Mouse (Mus musculus) heart, postnatal 0 days (tissue): ENCODE data around the gene Klhdc7b. TPM values are rescaled to one million over a fixed set of nuclear protein-coding genes. Genes with fewer than 3 reads are reported as not detected.

Experiments
- ATAC-seq: fragments of 200-750 bp; cut with Nextera tagmentation; 2 replicates; pipeline ENCODE4 v1.8.0; 2017; ENCODE audit warnings: low read depth, moderate number of reproducible peaks, moderate library complexity; ENCODE audit not compliant: insufficient read depth
- DNase-seq: peaks from one replicate; pipeline ENCODE4 v3.0.0-alpha.2; 2016; ENCODE audit warnings: low spot score
- H3K27ac ChIP-seq: fragments of 300-500 bp; sonication (generic); 2 replicates; pipeline ENCODE4 v1.5.1; 2014; ENCODE audit warnings: low read depth, mild to moderate bottlenecking
- H3K27me3 ChIP-seq: fragments of 300-500 bp; sonication (generic); 2 replicates; pipeline ENCODE4 v1.6.1; 2014; ENCODE audit warnings: low read length, mixed read lengths; ENCODE audit not compliant: control insufficient read depth, insufficient read depth
- H3K36me3 ChIP-seq: fragments of 300-500 bp; sonication (generic); replicated peaks from 2 replicates; pipeline ENCODE4 v1.6.1; 2014; ENCODE audit warnings: low read length, mixed read lengths; ENCODE audit not compliant: control insufficient read depth, insufficient read depth
- H3K4me1 ChIP-seq: fragments of 300-500 bp; sonication (generic); 2 replicates; pipeline ENCODE4 v1.6.1; 2014; ENCODE audit warnings: antibody characterized with exemption; ENCODE audit not compliant: control insufficient read depth, insufficient read depth
- H3K4me2 ChIP-seq: fragments of 300-500 bp; sonication (generic); 2 replicates; pipeline ENCODE4 v1.6.1; 2014; ENCODE audit warnings: low read depth, mild to moderate bottlenecking, low read length, moderate library complexity
- H3K4me3 ChIP-seq: fragments of 300-500 bp; sonication (generic); 2 replicates; pipeline ENCODE4 v1.5.1; 2014; ENCODE audit warnings: low read depth, low read length
- H3K9ac ChIP-seq: fragments of 300-500 bp; sonication (generic); replicated peaks from 2 replicates; pipeline ENCODE4 v1.6.1; 2014; ENCODE audit warnings: low read depth, low read length, mixed read lengths
- H3K9me3 ChIP-seq: fragments of 300-500 bp; sonication (generic); replicated peaks from 2 replicates; pipeline ENCODE4 v1.6.1; 2016; ENCODE audit warnings: low read length; ENCODE audit not compliant: control insufficient read depth
- CTCF ChIP-seq: IDR thresholded peaks from 2 replicates; pipeline ENCODE4 v1.5.1; 2016; ENCODE audit warnings: antibody characterized with exemption, control low read depth, low read depth
- EP300 ChIP-seq: IDR thresholded peaks from 2 replicates; pipeline ENCODE4 v1.6.1; 2016; ENCODE audit warnings: antibody characterized with exemption, low read depth
- WGBS: fragments of 180-500 bp; shearing (Covaris S2); extraction: QIAGEN DNeasy Blood & Tissue Kit; methylation state at CpG from one replicate; pipeline ENCODE4 v1.1.7; 2014; 5-methylcytosine and 5-hydroxymethylcytosine counted together
- polyA plus RNA-seq: library from polyadenylated mRNA; unstranded; fragments of >200 nt; fragmentation: Nextera tagmentation; extraction: Ambion mirVana; gene quantifications from 2 replicates; pipeline ENCODE4 v1.2.1, GENCODE M21; 2015
- total RNA-seq: library from RNA; depleted of rRNA; stranded (reverse); fragments of >200 nt; gene quantifications from 2 replicates; pipeline ENCODE4 v1.2.3, GENCODE M21; 2014; ENCODE audit warnings: low replicate concordance; rRNA removed

The Klhdc7b gene
- total and polyA plus RNA-seq, 2 experiments from 2014 or later: not detected

DNA sequence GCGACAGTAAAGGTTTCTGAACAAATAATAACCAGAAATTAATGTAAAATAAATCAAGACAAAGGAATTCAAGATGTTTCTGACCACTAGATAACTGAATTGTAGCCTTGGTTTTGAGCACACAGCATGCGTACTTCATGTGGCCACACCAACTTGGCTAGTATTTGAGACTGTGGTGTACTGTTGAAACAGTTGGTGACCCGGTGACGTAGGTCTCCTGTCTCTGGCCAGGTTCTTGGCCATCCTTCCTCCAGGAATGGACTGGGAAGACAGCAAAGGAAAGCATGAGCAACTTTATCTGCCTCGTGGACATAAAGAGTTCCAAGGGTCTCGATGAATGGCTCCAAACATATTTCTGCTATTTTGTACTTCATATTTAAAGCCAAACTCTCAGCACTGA is 47.1 kb downstream of the Klhdc7b start:
- no peak overlapping the region for H3K4me2 ChIP-seq
- DNase-seq (no peak), ATAC-seq (no peak)
- no peak overlapping the region for H3K9ac ChIP-seq
- 88% methylated on average over 6 of the region's 6 CpGs for WGBS
- H3K4me1 ChIP-seq: peaks cover 19% of the 10 kb centered on the region
- TF ChIP-seq CTCF: no peak
- TF ChIP-seq EP300: no peak
- H3K4me3 ChIP-seq: no peak overlapping the region
- H3K9me3 ChIP-seq: no peaks in the 10 kb centered on the region
- no peak overlapping the region for H3K27ac ChIP-seq
- H3K27me3 ChIP-seq: no peaks in the 10 kb centered on the region
- peaks cover 10% of the 10 kb centered on the region for H3K36me3 ChIP-seq

DNA sequence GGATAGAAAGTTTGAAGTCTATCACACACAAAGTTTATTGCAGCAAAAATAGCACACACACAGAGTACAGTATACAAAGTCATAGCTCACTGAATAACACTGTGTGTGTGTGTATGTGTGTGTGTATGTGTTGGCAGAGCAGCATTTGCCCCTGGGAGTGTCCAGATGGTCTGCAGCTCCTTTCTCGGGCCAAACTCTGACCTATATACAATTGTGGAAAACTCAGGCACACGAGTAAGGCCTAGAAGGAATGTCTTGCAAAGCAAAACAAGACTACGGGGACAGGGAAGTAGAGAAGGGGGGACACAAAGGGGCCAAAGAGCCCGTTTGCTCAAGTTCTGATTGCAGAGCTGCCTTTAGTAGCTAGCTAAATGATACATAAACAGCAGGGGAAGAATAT is 48.2 kb downstream of the Klhdc7b start:
- H3K4me3 ChIP-seq: no peak overlapping the region
- H3K4me2 ChIP-seq: no peak overlapping the region
- ATAC-seq (no peak), DNase-seq (no peak)
- TF ChIP-seq EP300 (no peak), CTCF (no peak)
- H3K9ac ChIP-seq: no peak overlapping the region
- no peaks in the 10 kb centered on the region for H3K27me3 ChIP-seq
- WGBS: 82% methylated on average over 4 of the region's 4 CpGs
- no peak overlapping the region for H3K27ac ChIP-seq
- no peaks in the 10 kb centered on the region for H3K9me3 ChIP-seq
- H3K4me1 ChIP-seq: peaks cover 13% of the 10 kb centered on the region; the same call in 1 of the 2 replicates
- H3K36me3 ChIP-seq: peaks cover 1% of the 10 kb centered on the region

GRCm38 (mm10) chr15:89434136-89434535 is 49.4 kb downstream of the Klhdc7b start:
- ATAC-seq (no peak), DNase-seq (no peak)
- 63% methylated on average over 3 of the region's 3 CpGs for WGBS

DNA sequence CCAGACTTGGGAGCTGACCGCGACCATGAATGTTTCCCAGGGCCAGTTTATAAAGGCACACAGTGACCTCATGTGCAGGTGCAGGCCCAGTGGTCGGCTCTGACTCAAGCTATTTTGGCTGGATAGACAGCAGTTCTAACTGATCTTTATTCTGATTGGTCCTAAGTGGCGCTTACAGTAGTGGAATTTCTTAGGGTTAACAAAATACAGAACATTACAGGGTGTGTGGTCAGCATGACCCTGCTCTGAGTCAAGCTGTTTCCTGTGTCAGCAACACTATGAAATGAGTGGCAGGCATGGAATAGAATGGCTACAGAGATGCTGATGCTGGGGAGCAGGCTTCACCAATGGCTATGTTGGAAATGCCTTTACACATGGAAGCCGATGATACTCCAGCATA is 51.2 kb downstream of the Klhdc7b start:
- H3K4me3 ChIP-seq: no peak overlapping the region
- DNase-seq: no peak
- no peak overlapping the region for H3K4me2 ChIP-seq
- WGBS: 76% methylated on average over 5 of the region's 5 CpGs
- no peaks in the 10 kb centered on the region for H3K27me3 ChIP-seq
- no peaks in the 10 kb centered on the region for H3K36me3 ChIP-seq
- H3K9me3 ChIP-seq: no peaks in the 10 kb centered on the region
- TF ChIP-seq EP300 (no peak), CTCF (no peak)
- ATAC-seq: no peak
- H3K27ac ChIP-seq: no peak overlapping the region
- H3K9ac ChIP-seq: no peak overlapping the region
- H3K4me1 ChIP-seq: 0 out of 2 replicates have a peak, but pooled peaks cover 4% of the 10 kb centered on the region

More at GRCm38 (mm10) chr15:89434136-89434535, 49.4 kb downstream of the Klhdc7b start:
- Histone ChIP-seq H3K4me3 (no peak overlapping the region), H3K27ac (no peak overlapping the region), H3K27me3 (no peaks in the 10 kb centered on the region), H3K4me2 (no peak overlapping the region), H3K9me3 (no peaks in the 10 kb centered on the region), H3K9ac (no peak overlapping the region), H3K36me3 (no peaks in the 10 kb centered on the region), H3K4me1 (peaks cover 4% of the 10 kb centered on the region; the same call in 1 of the 2 replicates)
- TF ChIP-seq CTCF: no peak
- TF ChIP-seq EP300: no peak

Other genes starting within 250 kb of the Klhdc7b start
- gene Mapk12, start 244.2 kb upstream of the Klhdc7b start, total RNA-seq: 7.1 and 55.2 TPM in 2 replicates
- gene Mapk12, start 244.2 kb upstream of the Klhdc7b start, polyA plus RNA-seq: 18.6 and 18.9 TPM in 2 replicates
- 1.0 and 4.9 TPM in 2 replicates for gene Mapk11, start 235.3 kb upstream of the Klhdc7b start, total RNA-seq
- 2.5 and 2.6 TPM in 2 replicates for gene Mapk11, start 235.3 kb upstream of the Klhdc7b start, polyA plus RNA-seq
- 153 and 199 TPM in 2 replicates for gene Plxnb2, start 204.1 kb upstream of the Klhdc7b start, total RNA-seq
- 51.6 and 54.5 TPM in 2 replicates for gene Plxnb2, start 204.1 kb upstream of the Klhdc7b start, polyA plus RNA-seq
- 15.2 and 19.2 TPM in 2 replicates for gene Dennd6b, start 188.4 kb upstream of the Klhdc7b start, total RNA-seq
- gene Dennd6b, start 188.4 kb upstream of the Klhdc7b start, polyA plus RNA-seq: 14.5 and 14.8 TPM in 2 replicates
- 65.1 and 98.4 TPM in 2 replicates for gene Ppp6r2, start 173.4 kb upstream of the Klhdc7b start, total RNA-seq
- 27.4 and 27.7 TPM in 2 replicates for gene Ppp6r2, start 173.4 kb upstream of the Klhdc7b start, polyA plus RNA-seq
- 113 and 147 TPM in 2 replicates for gene Sbf1, start 69.6 kb upstream of the Klhdc7b start, total RNA-seq
- 17.7 and 25.6 TPM in 2 replicates for gene Sbf1, start 69.6 kb upstream of the Klhdc7b start, polyA plus RNA-seq
- not detected in 2 replicates for gene Adm2, start 62.2 kb upstream of the Klhdc7b start, total RNA-seq
- gene Adm2, start 62.2 kb upstream of the Klhdc7b start, polyA plus RNA-seq: not detected in 2 replicates
- gene Miox, start 50.5 kb upstream of the Klhdc7b start, total RNA-seq: not detected in 2 replicates
- not detected in 2 replicates for gene Miox, start 50.5 kb upstream of the Klhdc7b start, polyA plus RNA-seq
- 26.9 and 33.5 TPM in 2 replicates for gene Lmf2, start 29.3 kb upstream of the Klhdc7b start, total RNA-seq
- 31.4 and 33.3 TPM in 2 replicates for gene Lmf2, start 29.3 kb upstream of the Klhdc7b start, polyA plus RNA-seq
- gene Ncaph2, start 29.2 kb upstream of the Klhdc7b start, total RNA-seq: 83.8 and 136 TPM in 2 replicates
- 59.4 and 64.3 TPM in 2 replicates for gene Ncaph2, start 29.2 kb upstream of the Klhdc7b start, polyA plus RNA-seq
- gene Sco2, start 11.1 kb upstream of the Klhdc7b start, total RNA-seq: 29.0 and 30.6 TPM in 2 replicates
- 8.1 and 9.4 TPM in 2 replicates for gene Sco2, start 11.1 kb upstream of the Klhdc7b start, polyA plus RNA-seq
- gene Tymp, start 7.9 kb upstream of the Klhdc7b start, total RNA-seq: 1.6 and 7.2 TPM in 2 replicates
- 1.3 and 1.4 TPM in 2 replicates for gene Tymp, start 7.9 kb upstream of the Klhdc7b start, polyA plus RNA-seq
- 0.46 TPM in 1 of 2 replicates, not detected in the other for gene Odf3b, start 5.6 kb upstream of the Klhdc7b start, total RNA-seq
- 0.67 and 1.7 TPM in 2 replicates for gene Odf3b, start 5.6 kb upstream of the Klhdc7b start, polyA plus RNA-seq
- not detected in 2 replicates for gene Syce3, start 25.6 kb downstream of the Klhdc7b start, total RNA-seq
- not detected in 2 replicates for gene Syce3, start 25.6 kb downstream of the Klhdc7b start, polyA plus RNA-seq
- gene Cpt1b, start 40.9 kb downstream of the Klhdc7b start, total RNA-seq: 600 and 674 TPM in 2 replicates
- gene Cpt1b, start 40.9 kb downstream of the Klhdc7b start, polyA plus RNA-seq: 400 and 412 TPM in 2 replicates
- gene C730034F03Rik, start 44.7 kb downstream of the Klhdc7b start, total RNA-seq: 0.12 TPM in 1 of 2 replicates, not detected in the other
- gene C730034F03Rik, start 44.7 kb downstream of the Klhdc7b start, polyA plus RNA-seq: 2.0 and 2.4 TPM in 2 replicates
- 0.08 and 2.4 TPM in 2 replicates for gene Gm44502, start 44.8 kb downstream of the Klhdc7b start, total RNA-seq
- 0.80 and 0.82 TPM in 2 replicates for gene Gm44502, start 44.8 kb downstream of the Klhdc7b start, polyA plus RNA-seq
- gene Chkb, start 45.0 kb downstream of the Klhdc7b start, total RNA-seq: 64.5 and 78.3 TPM in 2 replicates
- 130 and 142 TPM in 2 replicates for gene Chkb, start 45.0 kb downstream of the Klhdc7b start, polyA plus RNA-seq
- gene Mapk8ip2, start 69.0 kb downstream of the Klhdc7b start, total RNA-seq: 0.84 TPM in 1 of 2 replicates, not detected in the other
- gene Mapk8ip2, start 69.0 kb downstream of the Klhdc7b start, polyA plus RNA-seq: 0.15 and 0.23 TPM in 2 replicates
- gene Arsa, start 92.5 kb downstream of the Klhdc7b start, total RNA-seq: 14.1 and 17.6 TPM in 2 replicates
- gene Arsa, start 92.5 kb downstream of the Klhdc7b start, polyA plus RNA-seq: 10.4 and 12.7 TPM in 2 replicates
- 17.1 and 26.5 TPM in 2 replicates for gene Shank3, start 114.7 kb downstream of the Klhdc7b start, total RNA-seq
- gene Shank3, start 114.7 kb downstream of the Klhdc7b start, polyA plus RNA-seq: 0.81 and 1.1 TPM in 2 replicates
- not detected in 2 replicates for gene Acr, start 183.4 kb downstream of the Klhdc7b start, total RNA-seq
- gene Acr, start 183.4 kb downstream of the Klhdc7b start, polyA plus RNA-seq: 0.23 TPM in 1 of 2 replicates, not detected in the other
- gene Rabl2, start 207.0 kb downstream of the Klhdc7b start, total RNA-seq: 9.6 and 12.7 TPM in 2 replicates
- 9.2 and 10.3 TPM in 2 replicates for gene Rabl2, start 207.0 kb downstream of the Klhdc7b start, polyA plus RNA-seq